Mouse (Mus musculus): ENCODE measurements around the gene Grk4. TPM values are rescaled to one million over a fixed set of nuclear protein-coding genes. Genes with fewer than 3 reads are reported as not detected.

Grk4 gene
- polyA plus RNA-seq (2012; ENCODE audit: insufficient read depth, insufficient read length, missing spikeins): 2.4 and 2.7 TPM in 2 replicates

DNA sequence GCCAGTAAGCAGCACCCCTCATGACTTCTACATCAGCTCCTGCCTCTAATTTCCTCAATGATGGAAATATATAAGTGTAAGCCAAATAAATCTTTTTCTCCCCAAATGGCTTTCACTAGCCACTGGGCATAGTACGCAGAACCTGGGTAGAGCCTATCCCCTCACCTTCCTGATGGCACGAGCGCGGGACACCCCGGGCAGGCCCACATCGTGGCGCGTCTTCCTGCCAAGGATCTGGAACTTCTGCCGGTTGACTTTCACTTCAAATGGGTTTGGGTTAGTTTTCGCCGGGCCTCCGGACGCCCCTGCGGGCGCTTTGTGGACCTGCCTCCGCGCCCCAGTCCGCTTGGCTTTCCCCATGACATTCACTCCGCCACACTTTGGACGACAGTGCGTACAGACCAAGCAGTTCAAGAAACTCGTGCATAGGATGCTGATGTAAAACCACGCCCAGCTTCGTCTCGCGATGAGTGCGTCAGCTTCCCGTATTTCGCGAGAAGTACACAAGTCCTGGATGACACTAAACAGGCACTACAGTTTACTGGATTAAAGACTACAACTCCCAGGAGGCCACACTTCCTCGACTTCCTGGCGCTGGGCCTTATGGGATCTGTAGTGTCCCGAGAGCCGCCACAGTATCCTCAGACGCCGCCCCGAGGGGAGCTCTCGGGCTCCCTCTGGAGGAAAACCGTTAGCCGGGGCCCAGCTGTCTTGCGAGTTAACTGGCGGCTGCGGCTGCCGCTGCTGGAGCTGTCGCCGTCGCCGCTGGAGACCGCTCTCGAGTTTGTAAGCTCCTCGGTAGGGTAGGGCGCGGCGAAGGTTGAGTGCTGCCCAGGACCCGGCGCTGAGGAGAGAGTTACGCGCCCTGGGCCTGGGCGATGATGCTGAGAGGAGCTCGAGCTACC is at the start of gene Grk4, which contains the start of gene Nop14:
Gene Grk4, plus strand, starts transcription at position 694 of the 905 bp plus-strand sequence.
Gene Nop14, minus strand, starts transcription at position 463 of the 905 bp plus-strand sequence.
- H3K4me1 ChIP-seq (ENCODE audit: control insufficient read depth, insufficient read depth, insufficient read length, low read length): no peaks in the 10 kb centered on the region
- H3K4me3 ChIP-seq (ENCODE audit: insufficient read depth, low read depth, low read length): peak within 1 kb of the TSS; percentile 77

DNA sequence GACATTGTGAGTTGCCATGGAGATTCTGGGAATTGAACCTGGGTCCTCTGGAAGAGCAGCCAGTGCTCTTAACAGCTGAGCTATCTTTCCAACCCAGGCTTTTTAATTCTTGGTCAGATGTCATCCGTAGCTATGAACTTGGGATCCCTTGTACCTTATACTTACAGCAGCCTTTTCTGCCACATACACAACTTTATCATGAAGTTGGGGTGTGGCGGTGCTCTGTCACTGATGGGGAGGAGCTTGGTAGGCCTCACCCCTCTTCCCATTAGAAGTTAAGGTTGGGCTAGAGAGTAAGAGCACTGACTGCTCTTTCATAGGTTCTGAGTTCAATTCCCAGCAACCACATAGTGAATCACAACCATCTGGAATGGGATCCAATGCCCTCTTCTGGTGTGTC is 27.2 kb upstream of the Grk4 start:
- Histone ChIP-seq H3K27ac (replicated peaks; ENCODE audit: low read depth, low read length) (no peak overlapping the region), H3K4me1 (ENCODE audit: control insufficient read depth, insufficient read depth, insufficient read length, low read length) (no peaks in the 10 kb centered on the region), H3K4me3 (ENCODE audit: insufficient read depth, low read depth, low read length) (no peak overlapping the region)

More for the DNA sequence above, at the start of gene Grk4, which contains the start of gene Nop14:
- peak within 1 kb of the TSS; percentile 42 for H3K27ac ChIP-seq (replicated peaks; ENCODE audit: low read depth, low read length)

DNA sequence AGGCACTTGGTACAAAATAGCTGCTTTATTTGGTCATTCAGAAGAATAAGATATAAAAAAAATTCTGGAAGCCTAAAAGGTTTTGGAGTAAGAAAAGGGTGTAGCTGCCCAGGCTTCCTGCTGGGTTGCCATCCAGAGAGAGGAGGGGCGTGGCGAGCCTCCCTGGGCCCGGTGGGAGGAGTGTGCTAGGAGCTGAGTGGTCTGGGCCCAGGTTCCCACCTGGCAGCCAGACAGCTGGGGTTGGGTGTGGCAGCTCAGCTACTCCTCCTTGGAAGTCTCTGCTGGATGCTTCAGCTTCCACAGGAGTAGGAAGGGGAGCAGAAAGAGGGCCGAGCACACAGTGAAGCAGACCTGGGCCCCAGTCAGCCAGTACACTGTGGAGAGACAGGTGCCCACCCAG is 26.5 kb upstream of the Grk4 start:
- Histone ChIP-seq H3K4me1 (ENCODE audit: control insufficient read depth, insufficient read depth, insufficient read length, low read length) (no peaks in the 10 kb centered on the region), H3K27ac (replicated peaks; ENCODE audit: low read depth, low read length) (no peak overlapping the region), H3K4me3 (ENCODE audit: insufficient read depth, low read depth, low read length) (no peak overlapping the region)

GRCm38 (mm10) chr5:34634746-34635400 is 25.3 kb upstream of the Grk4 start:
- Histone ChIP-seq H3K27ac (replicated peaks; ENCODE audit: low read depth, low read length) (no peak overlapping the region), H3K4me3 (ENCODE audit: insufficient read depth, low read depth, low read length) (no peak overlapping the region), H3K4me1 (ENCODE audit: control insufficient read depth, insufficient read depth, insufficient read length, low read length) (no peaks in the 10 kb centered on the region)

GRCm38 (mm10) chr5:34635665-34636192 is 24.4 kb upstream of the Grk4 start:
- no peak overlapping the region for H3K27ac ChIP-seq (replicated peaks; ENCODE audit: low read depth, low read length)
- no peaks in the 10 kb centered on the region for H3K4me1 ChIP-seq (ENCODE audit: control insufficient read depth, insufficient read depth, insufficient read length, low read length)
- no peak overlapping the region for H3K4me3 ChIP-seq (ENCODE audit: insufficient read depth, low read depth, low read length)

DNA sequence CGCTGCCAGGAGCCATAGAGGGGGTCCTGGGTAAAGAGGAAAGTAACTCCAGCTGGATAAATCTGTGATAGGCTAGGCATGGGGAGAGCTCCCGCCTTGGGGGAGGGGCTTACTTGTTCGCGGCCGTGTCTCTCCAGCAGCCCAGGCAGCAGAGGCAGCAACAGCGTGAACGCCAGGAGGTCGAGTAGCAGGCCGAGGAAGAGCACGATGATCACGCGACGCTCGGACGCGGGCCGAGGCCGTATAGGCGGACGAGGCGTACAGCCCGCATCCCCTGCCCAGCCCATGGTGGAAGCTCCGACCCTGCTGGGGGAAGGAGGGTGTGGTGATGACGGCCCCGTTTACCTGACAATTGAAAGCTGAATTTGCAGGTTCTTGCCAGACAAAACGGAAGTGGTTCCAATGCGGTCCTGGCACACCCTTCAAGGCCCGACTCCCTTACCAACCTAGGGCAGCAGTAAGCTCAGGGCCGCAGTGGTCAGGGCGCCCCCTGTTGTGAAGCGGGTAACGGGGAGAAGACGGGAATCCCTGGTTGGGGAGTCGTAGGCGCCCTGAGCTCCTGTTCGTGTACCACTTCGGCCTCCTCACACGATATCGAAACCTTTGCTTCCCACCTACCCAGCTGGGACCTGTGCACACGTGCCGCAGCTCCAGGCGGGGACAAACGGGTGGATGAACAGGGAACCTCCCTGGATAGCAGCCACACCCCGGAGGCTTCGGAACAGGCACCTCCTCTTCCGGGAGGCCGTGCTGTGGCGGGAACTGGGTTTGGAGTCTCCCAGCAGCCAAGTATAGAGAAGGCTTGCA is 23.5 kb upstream of the Grk4 start, which contains the start of gene Mfsd10:
Gene Mfsd10, minus strand, starts transcription at position 732 of the 807 bp plus-strand sequence.
- Histone ChIP-seq H3K27ac (replicated peaks; ENCODE audit: low read depth, low read length) (peak within 1 kb of the TSS; percentile 4; the same call in 1 of the 2 replicates), H3K4me3 (ENCODE audit: insufficient read depth, low read depth, low read length) (peak within 1 kb of the TSS; percentile 70), H3K4me1 (ENCODE audit: control insufficient read depth, insufficient read depth, insufficient read length, low read length) (no peaks in the 10 kb centered on the region)

DNA sequence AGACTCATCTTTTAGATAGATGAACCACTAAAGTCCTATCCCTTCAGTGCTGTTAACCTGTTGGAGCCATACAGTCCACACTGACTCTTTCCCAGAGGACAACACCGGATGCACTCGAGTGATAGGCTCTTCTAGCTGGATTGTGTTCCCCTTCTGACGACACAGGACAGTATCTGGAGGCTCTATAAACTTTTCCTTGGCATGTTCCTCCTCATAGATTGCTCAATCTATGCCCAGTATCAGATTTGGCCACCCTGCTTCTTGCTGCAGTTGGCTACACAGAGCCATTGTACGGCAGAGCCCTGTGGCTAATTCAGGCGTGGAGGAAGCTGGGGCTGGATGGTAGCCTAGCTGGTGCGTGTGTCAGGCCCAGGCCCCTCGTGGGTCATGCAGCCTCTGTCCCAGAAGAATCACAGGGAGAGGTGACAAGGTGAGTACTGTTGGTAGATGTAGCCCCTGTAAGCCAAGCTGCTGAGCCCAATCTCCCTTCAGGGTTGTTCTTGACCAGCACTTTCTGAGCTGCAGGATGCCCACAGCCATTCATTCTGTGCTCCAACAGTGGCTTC is 22.5 kb upstream of the Grk4 start:
- H3K27ac ChIP-seq (replicated peaks; ENCODE audit: low read depth, low read length): no peak overlapping the region
- H3K4me1 ChIP-seq (ENCODE audit: control insufficient read depth, insufficient read depth, insufficient read length, low read length): no peaks in the 10 kb centered on the region
- no peak overlapping the region for H3K4me3 ChIP-seq (ENCODE audit: insufficient read depth, low read depth, low read length)

- Histone ChIP-seq H3K4me3 (ENCODE audit: insufficient read depth, low read depth, low read length) (no peak overlapping the region), H3K27ac (replicated peaks; ENCODE audit: low read depth, low read length) (no peak overlapping the region), H3K4me1 (ENCODE audit: control insufficient read depth, insufficient read depth, insufficient read length, low read length) (no peaks in the 10 kb centered on the region)
Observed at GRCm38 (mm10) chr5:34641991-34642390, 18.2 kb upstream of the Grk4 start.

- H3K27ac ChIP-seq (replicated peaks; ENCODE audit: low read depth, low read length): no peak overlapping the region
- H3K4me1 ChIP-seq (ENCODE audit: control insufficient read depth, insufficient read depth, insufficient read length, low read length): no peaks in the 10 kb centered on the region
- H3K4me3 ChIP-seq (ENCODE audit: insufficient read depth, low read depth, low read length): no peak overlapping the region
Observed at GRCm38 (mm10) chr5:34642932-34643331, 17.2 kb upstream of the Grk4 start.

GRCm38 (mm10) chr5:34647581-34647980 is 12.6 kb upstream of the Grk4 start:
- H3K4me1 ChIP-seq (ENCODE audit: control insufficient read depth, insufficient read depth, insufficient read length, low read length): no peaks in the 10 kb centered on the region
- H3K4me3 ChIP-seq (ENCODE audit: insufficient read depth, low read depth, low read length): no peak overlapping the region
- no peak overlapping the region for H3K27ac ChIP-seq (replicated peaks; ENCODE audit: low read depth, low read length)

GRCm38 (mm10) chr5:34652961-34653360 is 7.2 kb upstream of the Grk4 start:
- Histone ChIP-seq H3K27ac (replicated peaks; ENCODE audit: low read depth, low read length) (no peak overlapping the region), H3K4me3 (ENCODE audit: insufficient read depth, low read depth, low read length) (no peak overlapping the region), H3K4me1 (ENCODE audit: control insufficient read depth, insufficient read depth, insufficient read length, low read length) (no peaks in the 10 kb centered on the region)

GRCm38 (mm10) chr5:34654881-34655280 is 5.3 kb upstream of the Grk4 start:
- H3K4me3 ChIP-seq (ENCODE audit: insufficient read depth, low read depth, low read length): no peak overlapping the region
- no peak overlapping the region for H3K27ac ChIP-seq (replicated peaks; ENCODE audit: low read depth, low read length)
- H3K4me1 ChIP-seq (ENCODE audit: control insufficient read depth, insufficient read depth, insufficient read length, low read length): no peaks in the 10 kb centered on the region

GRCm38 (mm10) chr5:34657556-34657955 is 2.6 kb upstream of the Grk4 start:
- H3K4me1 ChIP-seq (ENCODE audit: control insufficient read depth, insufficient read depth, insufficient read length, low read length): no peaks in the 10 kb centered on the region
- no peak overlapping the region for H3K27ac ChIP-seq (replicated peaks; ENCODE audit: low read depth, low read length)

DNA sequence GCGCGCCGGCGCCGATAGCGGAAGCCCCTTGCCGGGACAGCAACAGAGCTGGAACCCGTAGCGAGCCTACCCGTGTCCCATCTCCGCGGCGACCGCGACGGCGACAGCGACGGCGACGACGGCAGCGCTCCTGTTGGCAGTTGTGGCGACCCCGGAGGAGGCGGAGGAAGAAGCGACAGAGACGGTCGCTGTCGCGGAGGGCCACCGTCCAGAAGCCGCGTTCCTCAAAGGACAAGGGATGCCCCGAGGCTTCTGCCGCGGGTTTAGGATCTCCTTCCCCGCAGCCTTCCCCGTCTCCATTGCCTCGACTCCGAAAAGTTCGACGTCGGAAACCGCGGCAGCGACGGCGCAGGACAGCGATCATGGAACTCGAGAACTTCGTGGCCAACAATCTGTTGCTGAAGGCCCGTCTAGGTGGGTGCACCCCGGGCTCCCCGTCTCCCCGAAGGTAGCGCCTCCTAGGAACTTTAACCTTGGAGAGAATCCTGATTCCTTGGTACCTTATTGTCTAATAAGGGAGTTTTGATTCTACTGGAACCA is 482 bp downstream of the Grk4 start:
- Histone ChIP-seq H3K4me1 (ENCODE audit: control insufficient read depth, insufficient read depth, insufficient read length, low read length) (no peaks in the 10 kb centered on the region), H3K4me3 (ENCODE audit: insufficient read depth, low read depth, low read length) (peak overlapping the region; percentile 68), H3K27ac (replicated peaks; ENCODE audit: low read depth, low read length) (peak overlapping the region; percentile 21)

More at GRCm38 (mm10) chr5:34657556-34657955, 2.6 kb upstream of the Grk4 start:
- H3K4me3 ChIP-seq (ENCODE audit: insufficient read depth, low read depth, low read length): no peak overlapping the region
